Mouse (Mus musculus) forebrain, embryonic 16.5 days (tissue): ENCODE results near the gene Mlkl. TPM values are rescaled to one million over a fixed set of nuclear protein-coding genes. Genes with fewer than 3 reads are reported as not detected.
A peak's percentile ranks its signal among the peaks of the same experiment; 100 is the strongest.
"Not testable (repeated sequence)": the region's sequence is repeated elsewhere in the genome, so short reads cannot be mapped to it uniquely, and the experiment has no call there.

ENCODE experiments used
- ATAC-seq: fragments of 200-750 bp; cut with Nextera tagmentation; 2 replicates; pipeline ENCODE4 v1.8.0; 2017; ENCODE audit warnings: mild to moderate bottlenecking, moderate library complexity
- H3K27ac ChIP-seq: fragments of 300-500 bp; sonication (generic); 2 replicates; pipeline ENCODE4 v1.5.1; 2014; ENCODE audit warnings: low read length, control low read depth
- H3K27me3 ChIP-seq: fragments of 300-500 bp; sonication (generic); replicated peaks from 2 replicates; pipeline ENCODE4 v1.6.1; 2014; ENCODE audit warnings: low read length; ENCODE audit not compliant: control insufficient read depth, insufficient read depth
- H3K36me3 ChIP-seq: fragments of 300-500 bp; sonication (generic); 2 replicates; pipeline ENCODE4 v1.6.1; 2014; ENCODE audit not compliant: control insufficient read depth, insufficient read depth
- H3K4me1 ChIP-seq: fragments of 300-500 bp; sonication (generic); replicated peaks from 2 replicates; pipeline ENCODE4 v1.6.1; 2014; ENCODE audit warnings: low read length; ENCODE audit not compliant: control insufficient read depth, insufficient read depth
- H3K4me2 ChIP-seq: fragments of 300-500 bp; sonication (generic); 2 replicates; pipeline ENCODE4 v1.6.1; 2014; ENCODE audit warnings: mild to moderate bottlenecking, low read length, control low read depth
- H3K4me3 ChIP-seq: fragments of 300-500 bp; sonication (generic); replicated peaks from 2 replicates; pipeline ENCODE4 v1.5.1; 2014; ENCODE audit warnings: mild to moderate bottlenecking, low read length, control low read depth
- H3K9ac ChIP-seq: fragments of 300-500 bp; sonication (generic); replicated peaks from 2 replicates; pipeline ENCODE4 v1.6.1; 2014; ENCODE audit warnings: low read depth, low read length, control low read depth
- H3K9me3 ChIP-seq: fragments of 300-500 bp; sonication (generic); 2 replicates; pipeline ENCODE4 v1.6.1; 2016; ENCODE audit warnings: low read length; ENCODE audit not compliant: control insufficient read depth
- WGBS: fragments of 180-500 bp; shearing (Covaris S2); extraction: QIAGEN DNeasy Blood & Tissue Kit; methylation state at CpG from one replicate; pipeline ENCODE4 v1.1.7; 2014; 5-methylcytosine and 5-hydroxymethylcytosine counted together
- polyA plus RNA-seq: library from polyadenylated mRNA; unstranded; fragments of >200 nt; fragmentation: Nextera tagmentation; extraction: Ambion mirVana; gene quantifications from 2 replicates; pipeline ENCODE4 v1.2.1, GENCODE M21; 2015

Mlkl gene
- polyA plus RNA-seq, 1 experiment from 2014 or later, result 0.41 TPM

GRCm38 (mm10) chr8:111337311-111337889 lies 577 bp downstream of the Mlkl start:
- peak overlapping the region; percentile 48 for H3K4me3 ChIP-seq
- ATAC-seq, result no peak
- H3K4me2 ChIP-seq, result peak overlapping the region; percentile 76
- no peak overlapping the region for H3K27ac ChIP-seq
- 33% methylated on average over 17 of the region's 17 CpGs for WGBS
- 0 out of 2 replicates have a peak, but pooled peaks cover 3% of the 10 kb centered on the region for H3K27me3 ChIP-seq
- H3K4me1 ChIP-seq, result peaks cover 10% of the 10 kb centered on the region
- no peaks in the 10 kb centered on the region for H3K36me3 ChIP-seq
- peak overlapping the region; percentile 54 for H3K9ac ChIP-seq
- H3K9me3 ChIP-seq, result no peaks in the 10 kb centered on the region

GRCm38 (mm10) chr8:111336692-111337091 lies 1.3 kb downstream of the Mlkl start:
- 83% methylated on average over 4 of the region's 4 CpGs for WGBS
- Histone ChIP-seq H3K9me3 (no peaks in the 10 kb centered on the region), H3K27ac (no peak overlapping the region), H3K4me1 (peaks cover 10% of the 10 kb centered on the region), H3K4me3 (no peak overlapping the region), H3K9ac (no peak overlapping the region), H3K36me3 (no peaks in the 10 kb centered on the region), H3K27me3 (0 out of 2 replicates have a peak, but pooled peaks cover 3% of the 10 kb centered on the region), H3K4me2 (no peak overlapping the region)
- no peak for ATAC-seq

DNA sequence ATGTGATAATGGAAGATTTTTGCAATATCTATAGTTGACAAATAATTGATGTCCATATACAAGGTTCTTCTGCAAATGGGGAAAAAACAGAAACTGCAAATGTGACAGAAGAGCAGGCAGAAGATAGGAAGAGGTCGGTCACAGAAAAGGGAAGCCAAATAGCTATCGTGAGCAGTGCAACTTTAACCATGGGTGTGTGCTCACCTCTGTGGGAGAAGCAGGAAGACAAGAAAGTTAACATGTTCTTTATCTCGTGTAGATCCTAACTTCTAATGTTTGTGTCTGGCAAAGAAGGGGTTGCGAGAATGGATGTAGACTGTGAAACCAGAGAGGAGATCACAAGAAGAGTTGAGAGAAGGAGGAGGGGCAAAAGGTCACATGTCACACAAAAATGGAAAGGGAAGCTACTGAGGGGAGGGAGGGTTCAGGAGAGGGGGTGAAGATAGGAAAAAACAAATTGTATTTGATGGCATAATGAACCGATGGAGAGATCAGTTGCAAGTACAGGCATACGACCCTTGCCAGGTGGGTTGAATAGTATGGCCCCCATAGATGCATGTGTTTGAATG lies 12.7 kb downstream of the Mlkl start:
- ATAC-seq, result no peak
- Histone ChIP-seq H3K9me3 (no peaks in the 10 kb centered on the region), H3K9ac (no peak overlapping the region), H3K4me3 (no peak overlapping the region), H3K27me3 (no peaks in the 10 kb centered on the region), H3K27ac (no peak overlapping the region), H3K36me3 (no peaks in the 10 kb centered on the region), H3K4me1 (no peaks in the 10 kb centered on the region), H3K4me2 (no peak overlapping the region)
- WGBS, result 89% methylated on average over 6 of the region's 6 CpGs

DNA sequence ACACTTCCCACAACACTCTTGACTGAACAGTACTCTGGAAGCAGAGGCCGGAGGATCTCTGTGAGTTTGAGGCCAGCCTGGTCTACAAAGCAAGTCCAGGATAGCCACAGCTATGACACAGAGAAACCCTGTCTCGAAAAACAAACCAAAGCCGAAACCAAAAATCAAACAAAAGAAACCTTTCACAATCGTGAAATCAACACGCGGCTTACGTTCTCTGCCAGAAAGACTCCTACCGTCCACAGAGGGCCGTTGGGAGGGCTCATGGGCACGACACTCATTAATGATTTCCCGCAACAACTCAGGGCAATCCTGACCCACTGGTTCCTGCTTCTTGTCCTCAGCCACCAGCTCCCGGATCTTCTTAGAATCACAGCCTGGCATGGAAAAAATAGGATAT lies 23.2 kb downstream of the Mlkl start:
- H3K9ac ChIP-seq, result no peak overlapping the region
- no peak overlapping the region for H3K4me3 ChIP-seq
- no peak for ATAC-seq
- no peaks in the 10 kb centered on the region for H3K4me1 ChIP-seq
- no peaks in the 10 kb centered on the region for H3K27me3 ChIP-seq
- H3K9me3 ChIP-seq, result no peaks in the 10 kb centered on the region
- no peak overlapping the region for H3K27ac ChIP-seq
- no peak overlapping the region for H3K4me2 ChIP-seq
- H3K36me3 ChIP-seq, result no peaks in the 10 kb centered on the region
- 86% methylated on average over 12 of the region's 12 CpGs for WGBS

- not testable (repeated sequence) for ATAC-seq, H3K27me3 ChIP-seq, H3K4me1 ChIP-seq, H3K9me3 ChIP-seq, H3K36me3 ChIP-seq, H3K4me2 ChIP-seq, H3K27ac ChIP-seq, H3K9ac ChIP-seq, H3K4me3 ChIP-seq
- WGBS, result 96% methylated on average over 6 of the region's 6 CpGs
Observed at GRCm38 (mm10) chr8:111313961-111314360, 24.0 kb downstream of the Mlkl start.

- no peak overlapping the region for H3K27ac ChIP-seq
- WGBS, result 74% methylated on average over 3 of the region's 3 CpGs
- no peak overlapping the region for H3K4me3 ChIP-seq
- H3K9ac ChIP-seq, result no peak overlapping the region
- H3K4me2 ChIP-seq, result no peak overlapping the region
- H3K36me3 ChIP-seq, result no peaks in the 10 kb centered on the region
- no peaks in the 10 kb centered on the region for H3K27me3 ChIP-seq
- H3K4me1 ChIP-seq, result no peaks in the 10 kb centered on the region
- no peaks in the 10 kb centered on the region for H3K9me3 ChIP-seq
- ATAC-seq, result no peak
Observed at GRCm38 (mm10) chr8:111312758-111313162, 25.2 kb downstream of the Mlkl start.

DNA sequence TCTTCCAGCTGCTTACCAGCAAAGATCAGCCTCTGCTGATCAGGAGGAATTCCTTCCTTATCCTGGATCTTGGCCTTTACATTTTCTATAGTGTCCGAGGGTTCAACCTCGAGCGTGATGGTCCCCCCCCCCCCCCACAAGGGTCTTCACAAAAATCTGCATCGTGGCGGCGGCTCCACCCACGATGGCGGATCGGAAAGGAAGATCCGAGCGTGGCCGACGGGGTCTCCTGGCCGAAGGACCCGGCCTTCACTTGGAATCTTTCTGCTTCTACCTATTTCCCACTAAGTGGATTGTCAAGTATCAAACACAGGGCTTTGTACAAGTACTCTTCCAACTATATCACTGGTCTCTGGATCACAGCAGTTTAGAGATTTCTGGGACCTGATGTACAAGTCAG lies 28.0 kb downstream of the Mlkl start:
- not testable (repeated sequence) for H3K27ac ChIP-seq, H3K9me3 ChIP-seq, ATAC-seq, H3K9ac ChIP-seq, H3K27me3 ChIP-seq, H3K36me3 ChIP-seq, H3K4me2 ChIP-seq, H3K4me1 ChIP-seq, H3K4me3 ChIP-seq
- 89% methylated on average over 15 of the region's 15 CpGs for WGBS

DNA sequence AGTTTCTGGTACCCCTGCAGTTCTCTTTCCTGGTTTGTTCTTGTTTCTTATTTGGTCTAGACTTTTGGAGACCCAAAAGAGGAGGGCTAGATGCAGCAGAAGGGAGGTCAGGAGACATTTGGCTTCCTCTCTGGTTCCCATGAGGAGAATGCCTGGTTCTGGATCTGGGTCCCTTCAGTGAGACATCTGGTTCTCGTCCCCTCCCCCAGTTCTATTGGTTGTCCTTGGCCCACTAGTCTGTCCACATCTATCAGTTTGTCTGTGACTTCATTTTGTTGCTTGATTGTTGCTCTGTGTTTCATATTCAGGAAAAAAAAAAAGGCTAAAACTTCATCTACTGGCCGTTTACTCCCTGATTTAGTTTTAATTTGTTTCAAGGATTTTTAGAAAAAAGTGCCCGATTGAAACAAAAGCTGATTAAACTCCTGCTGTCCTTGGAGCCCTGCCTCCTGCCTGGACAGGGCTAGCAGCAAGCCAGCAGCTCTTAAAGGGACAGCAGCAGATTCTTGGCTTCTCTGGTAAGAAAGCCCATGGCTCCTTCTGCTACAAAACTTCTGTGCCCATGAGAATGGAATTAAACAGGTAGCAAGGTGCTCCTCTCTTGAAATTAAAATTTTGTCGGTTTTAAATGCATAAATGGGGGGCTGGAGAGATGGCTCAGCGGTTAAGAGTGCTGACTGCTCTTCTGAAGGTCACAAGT lies 32.8 kb downstream of the Mlkl start:
- Histone ChIP-seq H3K4me2 (no peak overlapping the region), H3K4me1 (no peaks in the 10 kb centered on the region), H3K4me3 (no peak overlapping the region), H3K27me3 (no peaks in the 10 kb centered on the region), H3K27ac (no peak overlapping the region), H3K9ac (no peak overlapping the region), H3K36me3 (no peaks in the 10 kb centered on the region), H3K9me3 (no peaks in the 10 kb centered on the region)
- 26% methylated on average over 5 of the region's 5 CpGs for WGBS
- no peak for ATAC-seq

GRCm38 (mm10) chr8:111304359-111304758 lies 33.6 kb downstream of the Mlkl start:
- Histone ChIP-seq H3K4me3 (no peak overlapping the region), H3K4me1 (peaks cover under 1% of the 10 kb centered on the region; the same call in 1 of the 2 replicates)
- ATAC-seq, result no peak

More at GRCm38 (mm10) chr8:111304359-111304758, 33.6 kb downstream of the Mlkl start:
- Histone ChIP-seq H3K27ac (no peak overlapping the region), H3K36me3 (no peaks in the 10 kb centered on the region), H3K9me3 (no peaks in the 10 kb centered on the region), H3K4me2 (no peak overlapping the region), H3K9ac (no peak overlapping the region), H3K27me3 (no peaks in the 10 kb centered on the region)
- WGBS, result 91% methylated on average over 3 of the region's 3 CpGs
